Mouse (Mus musculus) right cerebral cortex, postnatal 10 days (tissue): ENCODE data around the gene Zdhhc13.

ENCODE experiments used
- DNase-seq, 2 experiments: peaks; one replicate each; pipeline ENCODE4 v3.0.0; 2021; ENCODE audit warnings: low spot score in 2 of 2

The Zdhhc13 gene

DNA sequence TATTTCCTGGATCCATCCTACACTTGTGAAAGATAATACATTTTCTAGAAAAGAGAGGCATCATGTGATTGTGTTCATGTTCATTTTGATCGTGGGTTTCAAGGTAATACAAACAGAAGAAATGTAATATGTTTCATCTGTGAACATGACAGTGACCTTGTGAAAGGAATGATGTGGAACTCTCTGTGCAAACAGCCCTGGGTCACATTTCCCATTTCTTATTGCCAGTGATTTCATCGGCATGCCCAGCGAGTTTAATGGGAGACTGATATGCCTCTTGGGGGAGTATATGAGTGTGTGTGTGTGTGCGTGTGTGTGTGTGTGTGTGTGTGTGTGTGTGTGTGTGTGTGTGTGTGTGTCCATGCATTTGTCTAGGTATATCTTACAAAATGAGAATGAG, 52.7 kb downstream of the Zdhhc13 start:
- no peak for DNase-seq

DNA sequence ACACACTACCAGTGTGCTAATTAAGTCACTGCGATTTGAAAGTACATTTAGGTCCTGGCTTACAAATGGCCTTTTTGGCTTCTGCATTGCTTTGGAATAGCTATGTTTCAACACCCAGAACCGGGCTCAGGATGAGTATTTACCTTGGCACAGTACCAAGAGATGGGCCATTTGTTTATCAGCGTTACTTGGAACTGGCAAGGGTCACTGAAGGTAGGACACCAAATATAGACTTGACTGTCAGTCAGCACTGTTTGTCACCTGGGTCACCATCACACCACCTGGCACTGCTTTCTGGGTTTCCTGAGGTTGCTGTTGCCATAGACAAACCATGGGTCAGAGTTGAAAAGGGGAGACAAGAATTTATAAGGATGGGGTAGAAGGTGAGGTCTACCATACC, 53.5 kb downstream of the Zdhhc13 start:
- no peak for DNase-seq

DNA sequence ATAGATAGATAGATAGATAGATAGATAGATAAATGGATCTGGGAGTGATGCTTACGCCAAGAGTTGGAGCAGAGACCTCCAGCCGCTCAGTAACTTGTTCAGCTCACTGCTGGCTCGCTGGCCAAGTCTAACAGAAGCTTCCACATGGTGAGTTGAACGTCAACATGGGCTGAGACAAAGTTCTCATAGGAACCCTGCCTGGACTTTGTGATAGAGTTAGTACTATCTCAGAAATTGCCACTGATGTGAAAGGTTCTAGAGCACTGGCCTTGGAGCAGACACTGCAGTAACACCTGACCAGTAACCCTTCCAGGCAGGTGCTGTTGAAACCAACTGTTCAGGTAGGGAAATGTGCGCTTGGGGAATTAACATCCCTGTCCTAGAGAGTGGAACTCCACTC, 54.7 kb downstream of the Zdhhc13 start:
- DNase-seq = no peak

DNA sequence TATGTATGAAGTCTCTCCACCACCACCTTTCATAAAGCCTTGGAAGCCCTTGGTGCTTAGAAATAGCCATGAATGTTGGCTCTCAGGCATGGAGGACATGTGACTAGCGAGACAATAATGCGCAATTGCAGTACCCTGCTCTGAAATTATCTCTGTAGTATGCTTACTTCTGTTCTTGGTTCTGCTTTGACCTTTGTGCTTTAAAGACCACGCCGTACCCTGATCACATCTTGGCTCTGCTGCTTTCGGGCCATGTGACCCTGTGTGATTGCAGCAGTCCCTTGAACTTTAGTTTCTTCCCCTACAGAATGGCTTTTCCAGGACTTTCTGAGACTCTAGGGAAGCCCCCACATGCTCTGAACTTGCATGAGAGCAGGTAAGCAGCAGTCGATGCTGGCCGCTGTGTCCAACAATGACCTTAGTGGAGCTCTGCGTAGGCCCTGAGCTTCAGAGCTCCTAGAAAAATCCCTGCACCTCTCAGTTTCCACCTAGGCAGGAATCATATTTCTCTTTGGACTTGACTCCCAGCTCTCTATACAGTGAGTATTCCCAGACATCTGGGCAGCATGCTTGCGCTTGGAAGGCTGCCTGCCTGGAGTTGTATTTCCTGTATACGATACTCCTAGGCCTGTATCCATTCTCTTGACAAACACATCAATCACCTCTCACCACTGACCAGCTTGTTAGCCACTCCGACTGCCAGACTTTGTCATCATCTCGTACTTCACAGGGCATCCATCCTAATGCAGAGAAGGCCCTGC, 56.6 kb downstream of the Zdhhc13 start:
- no peak for DNase-seq

DNA sequence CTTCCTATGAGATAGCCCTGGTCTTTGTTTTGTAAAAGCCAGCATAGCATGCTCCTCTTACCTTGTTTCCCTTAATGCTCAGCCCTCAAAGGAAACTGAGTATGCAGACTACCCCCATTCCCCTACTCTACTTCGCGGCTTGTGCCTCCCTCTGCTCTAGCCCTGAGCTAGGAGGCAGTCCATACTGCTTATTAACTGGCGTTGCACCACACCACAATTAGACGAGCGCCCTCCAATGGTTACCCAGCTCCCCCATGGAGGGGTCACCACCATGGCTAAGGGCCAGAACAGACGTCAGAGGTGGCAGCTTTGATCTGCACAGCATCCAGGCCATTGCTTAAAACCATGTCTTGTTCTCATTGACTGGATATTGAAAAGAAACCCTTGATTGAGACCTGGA, 58.0 kb downstream of the Zdhhc13 start:
- DNase-seq = no peak

GRCm38 (mm10) chr7:48847820-48848650, 59.2 kb downstream of the Zdhhc13 start, which contains the start of gene Csrp3:
Gene Csrp3 (minus strand): TSS chr7:48848033.
- DNase-seq = no peak

DNA sequence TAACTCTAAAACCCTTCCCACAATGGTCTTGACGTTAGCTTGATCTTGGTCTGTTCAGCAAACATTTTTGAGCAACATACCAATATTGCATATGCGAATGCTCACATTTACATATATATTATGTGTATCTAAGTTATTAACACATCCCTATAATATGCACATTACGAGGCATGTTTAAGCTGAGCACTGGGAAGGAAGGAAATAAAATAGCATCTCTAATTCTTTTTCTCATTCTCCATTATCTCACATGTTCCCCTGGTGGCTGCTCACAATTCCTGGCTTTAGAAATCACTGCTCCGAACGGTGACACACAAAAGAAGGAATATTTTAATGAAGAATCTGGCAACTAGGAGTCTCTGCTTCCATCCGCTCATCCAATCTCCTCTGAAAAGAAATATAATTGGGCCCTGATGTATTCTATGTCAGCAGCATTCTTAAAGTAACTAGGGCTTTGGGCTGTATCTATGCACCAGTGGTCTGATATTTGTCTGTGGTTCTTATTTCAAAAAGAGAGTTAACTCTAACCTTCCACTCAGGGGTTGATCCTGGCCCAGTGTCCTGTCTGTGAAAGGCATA, 62.8 kb downstream of the Zdhhc13 start:
- no peak for DNase-seq

GRCm38 (mm10) chr7:48853496-48853895, 64.7 kb downstream of the Zdhhc13 start:
- DNase-seq = no peak

GRCm38 (mm10) chr7:48855461-48855860, 66.7 kb downstream of the Zdhhc13 start:
- DNase-seq = no peak

GRCm38 (mm10) chr7:48858257-48858656, 69.5 kb downstream of the Zdhhc13 start:
- DNase-seq = no peak

DNA sequence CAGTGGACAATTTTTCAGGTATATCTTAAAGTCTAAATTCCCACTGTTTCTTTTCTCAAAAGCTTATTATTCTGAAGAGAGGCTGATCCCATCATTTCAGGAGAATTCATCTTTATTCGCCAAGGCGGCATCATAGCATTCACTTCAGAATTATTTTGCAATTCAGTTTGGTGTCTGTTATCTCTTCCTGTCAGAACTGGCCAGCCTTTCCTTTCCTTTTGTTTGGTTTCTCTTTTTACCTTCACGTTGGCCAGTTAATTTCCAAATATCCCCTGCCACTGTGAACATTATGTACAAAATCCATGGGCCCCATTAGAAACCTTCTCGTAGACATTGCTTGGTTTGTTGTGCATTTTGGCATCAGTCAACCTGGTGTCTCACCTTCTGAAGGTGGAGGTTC, 70.6 kb downstream of the Zdhhc13 start:
- DNase-seq = no peak

- DNase-seq = no peak
Measured at GRCm38 (mm10) chr7:48860948-48861347, 72.1 kb downstream of the Zdhhc13 start.

DNA sequence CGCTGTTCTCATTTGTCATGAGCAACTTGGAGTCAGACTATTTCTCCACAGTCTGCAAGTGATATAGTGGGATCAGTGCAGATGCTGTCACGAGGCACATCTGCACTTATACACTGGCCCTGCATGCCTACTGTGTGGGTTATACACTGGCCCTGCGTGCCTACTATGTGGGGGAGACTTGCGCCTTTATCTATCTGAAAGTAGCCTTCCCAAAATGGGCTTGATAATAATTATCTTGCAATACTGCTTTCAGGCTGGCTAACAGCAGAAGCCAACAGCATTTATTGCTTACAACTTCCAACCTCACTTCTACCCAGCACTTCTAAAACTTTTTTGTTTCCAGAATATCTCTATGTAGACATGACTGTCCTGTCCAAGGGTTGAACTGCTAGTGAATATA, 73.0 kb downstream of the Zdhhc13 start:
- DNase-seq = no peak

- DNase-seq = no peak
Measured at GRCm38 (mm10) chr7:48864199-48864598, 75.4 kb downstream of the Zdhhc13 start.

- no peak for DNase-seq
Measured at GRCm38 (mm10) chr7:48864671-48865458, 76.1 kb downstream of the Zdhhc13 start.

DNA sequence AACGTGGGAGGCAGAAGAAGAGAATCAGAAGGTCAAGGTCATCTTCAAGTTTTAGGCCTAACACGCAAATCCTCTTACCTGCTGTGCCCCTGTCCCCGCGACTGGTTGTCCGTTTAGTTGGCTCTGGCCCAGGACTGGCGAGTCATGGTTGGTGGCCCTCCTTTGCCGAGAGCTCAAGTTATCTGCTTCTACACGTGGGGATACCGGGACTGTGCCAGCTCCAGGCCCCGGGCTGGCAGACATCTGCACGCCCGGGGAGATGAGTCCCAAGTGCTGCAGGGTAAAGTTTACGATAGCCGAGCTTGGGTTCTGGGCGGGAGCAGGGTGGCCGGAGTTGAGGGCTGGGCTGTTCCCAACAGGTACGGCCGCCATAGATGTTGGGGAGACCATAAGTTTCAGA, 78.8 kb downstream of the Zdhhc13 start:
- no peak for DNase-seq

DNA sequence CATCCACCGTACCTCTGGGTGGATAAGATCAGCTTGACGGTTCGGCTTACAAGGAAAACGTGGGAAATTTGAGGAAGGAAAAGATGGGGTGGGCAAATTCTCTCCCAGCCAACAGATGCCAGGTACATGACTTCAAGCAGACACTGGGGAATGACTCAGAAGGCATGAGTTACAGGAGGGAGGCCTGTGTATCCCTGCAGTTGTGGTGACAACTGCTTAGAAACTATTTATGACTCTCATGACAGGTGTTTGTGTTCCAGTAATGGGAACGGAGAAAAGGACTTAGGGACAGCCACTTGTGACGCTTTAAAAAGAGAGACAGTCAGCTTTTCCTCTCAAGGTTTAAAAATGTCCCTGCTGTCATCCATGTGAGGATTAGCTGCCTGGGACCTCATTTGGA, 81.3 kb downstream of the Zdhhc13 start:
- no peak for DNase-seq

DNA sequence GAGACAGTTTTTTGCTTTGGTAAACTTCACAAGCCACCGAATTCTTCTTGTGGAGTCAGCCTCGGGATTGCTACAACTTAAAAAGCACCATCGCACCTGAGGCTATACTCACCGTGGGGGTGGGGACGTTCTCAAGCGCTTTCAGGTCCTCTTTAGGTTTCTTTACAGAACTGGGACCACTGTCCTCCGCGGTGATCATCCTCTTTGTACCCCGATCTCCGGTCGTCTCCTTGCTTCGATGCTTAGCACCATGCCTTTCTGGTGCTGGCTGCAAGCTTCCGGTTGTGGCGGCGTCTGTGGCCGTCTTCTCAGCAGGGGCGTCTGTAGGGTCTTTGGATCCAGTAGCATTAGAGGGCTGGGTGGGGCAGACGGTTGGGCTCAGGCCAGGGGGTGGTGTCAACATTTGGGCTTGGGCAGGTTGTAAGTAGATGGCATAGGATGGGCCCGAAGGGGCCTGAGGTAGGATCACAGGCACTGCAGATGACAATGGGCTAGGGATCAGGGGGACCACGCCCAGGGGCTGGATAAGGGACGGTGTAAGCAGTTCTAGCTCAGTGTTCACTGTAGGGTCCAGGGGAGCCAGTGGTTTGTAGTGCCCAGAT, 81.9 kb downstream of the Zdhhc13 start:
- no peak for DNase-seq

- DNase-seq = no peak
Measured at GRCm38 (mm10) chr7:48871292-48871691, 82.5 kb downstream of the Zdhhc13 start.

GRCm38 (mm10) chr7:48875096-48875495, 86.3 kb downstream of the Zdhhc13 start:
- DNase-seq = no peak

DNA sequence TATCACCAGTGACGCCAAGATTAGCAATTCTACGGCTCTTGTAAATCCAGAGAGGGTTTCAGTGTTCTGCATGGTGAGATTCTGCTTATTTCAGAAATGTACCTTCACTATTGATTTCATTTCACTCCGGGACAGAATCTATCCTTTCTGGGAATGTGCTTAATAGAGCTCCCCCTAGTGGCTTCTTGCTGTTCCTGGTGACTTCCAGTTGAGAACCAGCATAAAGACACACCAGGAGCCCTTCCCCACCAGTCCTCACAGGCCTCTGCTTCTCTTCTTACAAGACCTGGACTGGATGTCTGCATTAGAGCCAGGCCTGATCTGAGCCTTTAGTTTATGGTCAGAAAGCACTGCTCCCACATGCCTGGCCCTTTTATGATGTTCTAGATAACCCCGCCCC, 87.7 kb downstream of the Zdhhc13 start:
- DNase-seq = peak; percentile 59 to 69
